Mouse (Mus musculus): Measurements from ENCODE around the gene Gbx2. TPM values are rescaled to one million over a fixed set of nuclear protein-coding genes. Genes with fewer than 3 reads are reported as not detected.

Gbx2 gene
- total RNA-seq, 2 experiments from 2014 or later: 0.22 TPM; not detected in 1

DNA sequence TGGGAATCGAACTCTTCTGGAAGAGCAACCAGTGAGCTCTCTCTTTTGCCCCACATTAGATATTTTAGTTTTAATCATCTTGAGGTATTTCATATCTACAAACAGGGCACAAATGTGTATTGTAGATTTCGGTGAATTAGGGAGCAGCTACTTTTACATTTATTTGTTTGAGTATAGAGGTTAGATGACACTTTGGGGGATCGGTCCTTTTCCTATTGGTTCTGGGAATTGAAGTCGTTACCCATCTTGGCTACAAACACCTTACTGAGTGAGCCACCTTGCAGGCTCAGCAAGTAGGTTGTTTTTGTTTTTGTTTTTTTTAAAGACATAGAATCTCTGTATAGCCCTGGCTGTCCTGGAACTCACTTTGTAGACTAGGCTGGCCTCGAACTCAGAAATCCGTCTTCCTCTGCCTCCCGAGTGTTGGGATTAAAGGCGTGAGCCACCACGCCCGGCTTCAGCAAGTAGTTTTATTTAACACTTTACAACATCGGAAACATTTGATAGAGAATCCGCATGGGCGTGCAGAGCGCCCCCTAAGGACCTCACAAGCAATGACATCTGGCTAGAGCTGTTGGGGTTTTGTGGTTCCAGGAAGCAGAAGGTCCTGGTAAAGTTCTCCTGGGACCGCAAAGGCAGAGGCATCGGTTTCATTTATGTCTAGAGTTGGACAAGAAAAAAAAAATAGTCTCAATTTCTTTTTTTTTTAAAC lies 8.1 kb upstream of the Gbx2 start:
- intact Hi-C loops (cut with DNase I): no loop called here

DNA sequence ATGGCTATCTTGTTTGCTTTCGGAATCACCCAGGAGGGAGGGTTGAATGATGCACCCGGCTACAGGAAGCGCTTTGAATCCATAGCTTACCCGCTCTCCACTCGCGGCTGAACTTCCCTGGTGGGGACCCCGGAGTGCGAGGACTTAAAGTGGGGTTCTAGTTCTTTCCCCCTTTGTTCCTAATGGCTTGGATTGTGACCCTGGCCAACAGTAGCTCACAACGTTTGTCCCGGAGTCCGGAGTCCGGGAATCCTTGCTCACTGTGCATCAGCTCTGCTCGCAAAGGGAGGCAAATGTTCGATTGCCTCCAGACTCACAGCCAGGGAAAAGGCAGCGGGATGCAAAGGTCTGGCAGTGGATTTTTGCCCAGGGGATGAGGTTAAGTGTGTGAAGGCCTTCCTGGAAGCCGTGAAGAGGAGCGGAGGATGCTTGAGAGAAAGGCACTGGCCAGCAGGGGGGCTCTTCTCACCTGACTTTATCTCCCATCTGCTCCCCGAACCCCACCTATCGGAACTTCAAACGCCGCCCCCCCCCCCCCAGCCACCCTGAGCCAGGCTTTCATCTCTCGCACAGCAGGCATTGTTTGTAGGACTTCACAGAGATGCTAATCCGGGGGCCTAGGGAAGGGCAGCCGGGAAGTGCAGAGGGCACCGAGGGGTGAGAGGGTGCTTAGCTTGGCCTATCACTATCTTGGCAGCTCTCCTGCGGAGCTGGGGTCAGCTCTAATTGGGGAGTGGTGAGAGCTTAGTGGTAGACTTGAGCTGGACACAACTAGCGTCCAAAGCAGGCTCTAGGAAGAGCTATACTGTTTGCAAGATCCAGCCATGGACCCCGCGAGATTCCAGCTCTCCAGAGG lies 4.7 kb upstream of the Gbx2 start:
- intact Hi-C loops (cut with DNase I): no loop called here
- no peak for DNase-seq (ENCODE audit: low spot score)

More for the DNA sequence above, 8.1 kb upstream of the Gbx2 start:
- DNase-seq (ENCODE audit: low spot score): no peak

DNA sequence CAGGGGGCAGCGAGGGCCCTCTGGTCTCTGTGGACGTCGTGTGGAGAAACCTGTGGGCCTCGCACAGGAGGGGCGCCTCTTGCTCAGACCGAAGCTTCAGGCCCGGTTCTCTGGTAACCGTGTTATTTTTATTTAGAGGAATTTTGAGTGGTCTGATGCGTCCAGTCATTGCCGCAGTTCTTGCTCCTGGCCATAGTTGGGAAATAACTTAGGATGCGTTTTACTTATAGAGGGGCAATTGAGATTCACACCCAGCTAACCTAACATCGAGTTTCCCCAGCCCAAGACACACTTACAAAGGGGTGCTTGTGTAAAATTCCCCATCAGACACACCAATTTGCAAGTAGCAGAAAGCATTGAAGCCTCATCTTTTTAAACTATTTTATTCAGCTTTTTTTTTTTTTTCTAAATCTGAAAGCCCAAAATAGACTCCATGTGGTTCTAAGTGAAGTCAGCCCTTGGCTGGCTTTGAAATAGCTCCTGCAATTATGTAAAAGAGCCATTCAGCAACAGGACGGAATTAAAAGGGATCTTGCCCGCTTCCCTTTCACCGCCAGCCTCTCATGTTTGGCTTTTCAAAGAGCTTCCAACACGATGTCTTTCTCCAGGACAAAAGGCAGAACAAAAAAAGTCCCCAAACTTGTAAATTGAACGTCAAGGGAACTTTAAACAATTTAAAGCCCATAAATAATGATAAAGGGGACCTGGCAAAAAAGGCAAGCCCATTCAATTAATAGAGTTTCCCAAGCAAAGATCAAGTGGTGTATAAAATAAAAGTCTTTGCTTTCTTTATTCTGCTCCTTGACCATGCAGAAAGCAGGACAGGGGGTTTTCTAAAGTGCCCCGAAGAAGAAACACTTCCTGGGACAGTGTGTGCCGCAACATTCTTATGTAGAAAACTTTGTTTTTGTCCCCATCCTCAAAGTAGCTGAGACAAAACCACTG lies 3.6 kb upstream of the Gbx2 start:
- intact Hi-C loops (cut with DNase I): no loop called here
- no peak for DNase-seq (ENCODE audit: low spot score)

DNA sequence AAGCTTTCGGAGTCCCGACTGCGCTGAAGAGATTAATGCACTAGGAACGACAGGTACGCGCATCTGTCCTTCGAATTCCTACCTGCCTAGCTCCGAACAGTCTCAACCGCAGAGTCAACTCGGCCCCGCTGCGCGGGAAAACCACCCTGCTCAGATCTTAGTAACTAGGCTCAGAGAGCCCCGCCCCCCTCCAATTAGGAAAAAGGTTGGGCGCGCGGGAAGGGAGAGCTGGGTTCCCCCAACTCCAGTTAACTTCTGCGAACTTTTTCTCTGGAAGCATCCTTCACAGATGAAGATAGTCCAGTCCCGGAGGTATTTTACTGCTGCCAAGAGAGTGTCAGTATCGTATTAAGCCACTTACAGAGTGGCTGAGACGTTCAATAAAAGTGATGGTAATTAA lies 2.8 kb upstream of the Gbx2 start:
- intact Hi-C loops (cut with DNase I): no loop called here
- DNase-seq (ENCODE audit: low spot score): no peak

DNA sequence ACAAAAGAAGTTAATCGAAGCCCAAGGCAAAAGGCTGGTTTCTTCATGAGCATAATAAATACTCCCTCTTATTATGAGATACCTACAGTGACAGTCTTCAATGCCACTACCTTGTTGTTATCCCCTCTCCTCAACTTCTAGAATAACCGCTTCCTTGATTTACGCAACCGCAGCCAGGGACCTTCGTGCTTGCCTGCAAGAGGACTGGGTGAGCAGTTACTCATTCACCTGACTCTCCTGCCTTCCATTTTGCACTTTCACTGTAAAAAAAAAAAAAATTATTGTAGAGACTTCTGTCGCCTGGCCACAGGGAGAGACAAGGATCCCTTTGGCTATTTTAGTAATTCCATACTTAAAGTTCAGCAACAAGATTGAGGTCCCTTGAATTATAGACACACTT lies 2.0 kb upstream of the Gbx2 start:
- intact Hi-C loops (cut with DNase I): no loop called here
- DNase-seq (ENCODE audit: low spot score): no peak

DNA sequence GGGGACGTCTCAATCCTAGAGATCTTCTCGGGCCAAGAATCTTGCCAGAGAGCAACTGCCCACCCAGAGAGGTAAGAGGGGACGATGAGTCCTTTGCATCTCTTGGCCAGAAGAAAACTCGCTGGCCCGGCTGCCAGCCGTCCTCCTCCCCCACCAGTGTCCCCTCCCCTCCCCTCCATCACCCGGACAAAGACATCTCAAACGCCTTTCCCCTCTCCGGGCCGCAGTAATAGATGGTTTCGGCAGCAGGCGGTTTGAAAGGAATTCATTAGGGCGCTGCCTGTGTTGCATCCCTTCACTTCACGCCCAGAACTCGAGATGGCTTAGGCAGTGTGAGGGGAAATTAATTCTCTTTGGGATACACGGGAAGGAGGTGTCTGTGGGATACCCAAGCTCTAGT lies 1.6 kb upstream of the Gbx2 start:
- no peak for DNase-seq (ENCODE audit: low spot score)
- intact Hi-C loops (cut with DNase I): no loop called here

DNA sequence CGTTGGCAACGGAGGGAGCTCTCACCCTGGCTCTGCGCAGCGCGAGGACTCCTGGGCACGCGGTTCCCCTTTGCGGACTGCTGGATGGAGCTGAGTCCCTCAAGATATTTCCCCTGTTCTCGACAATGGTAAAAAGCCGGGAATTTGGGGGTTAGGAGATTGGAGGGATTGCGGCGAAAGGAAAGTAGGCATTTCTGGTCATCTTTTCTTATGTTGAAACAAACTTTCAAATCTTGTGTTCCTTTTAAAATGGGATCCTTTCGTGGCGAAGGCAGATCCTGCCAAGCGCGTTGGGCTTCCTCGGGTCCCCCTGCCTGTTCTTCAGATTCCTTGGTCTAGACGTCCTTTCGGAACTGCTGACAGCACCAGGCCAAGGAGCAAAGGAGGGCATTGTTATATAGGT lies 1.0 kb upstream of the Gbx2 start:
- DNase-seq (ENCODE audit: low spot score): no peak
- intact Hi-C loops (cut with DNase I): no loop called here

DNA sequence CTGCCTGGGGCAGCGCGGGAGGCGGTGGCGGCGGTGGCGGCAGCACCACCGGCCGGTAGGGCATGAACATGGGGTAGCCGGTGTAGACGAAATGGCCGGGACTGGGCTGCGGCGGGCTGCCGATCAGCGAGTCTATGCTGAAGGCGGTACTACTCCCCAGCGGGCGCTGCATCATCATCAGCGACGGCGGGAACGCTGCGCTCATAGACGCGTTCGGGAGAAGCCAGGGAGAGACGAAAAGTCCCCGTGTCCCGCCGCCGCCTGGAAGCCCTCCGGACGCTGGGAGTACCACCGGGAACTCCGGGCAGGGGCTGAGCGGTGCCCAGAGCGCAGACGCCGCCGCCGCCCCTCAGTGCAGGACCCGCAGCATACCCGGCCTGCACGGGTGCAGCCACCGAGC lies 428 bp downstream of the Gbx2 start:
- no peak for DNase-seq (ENCODE audit: low spot score)
- intact Hi-C loops (cut with DNase I): no loop called here

DNA sequence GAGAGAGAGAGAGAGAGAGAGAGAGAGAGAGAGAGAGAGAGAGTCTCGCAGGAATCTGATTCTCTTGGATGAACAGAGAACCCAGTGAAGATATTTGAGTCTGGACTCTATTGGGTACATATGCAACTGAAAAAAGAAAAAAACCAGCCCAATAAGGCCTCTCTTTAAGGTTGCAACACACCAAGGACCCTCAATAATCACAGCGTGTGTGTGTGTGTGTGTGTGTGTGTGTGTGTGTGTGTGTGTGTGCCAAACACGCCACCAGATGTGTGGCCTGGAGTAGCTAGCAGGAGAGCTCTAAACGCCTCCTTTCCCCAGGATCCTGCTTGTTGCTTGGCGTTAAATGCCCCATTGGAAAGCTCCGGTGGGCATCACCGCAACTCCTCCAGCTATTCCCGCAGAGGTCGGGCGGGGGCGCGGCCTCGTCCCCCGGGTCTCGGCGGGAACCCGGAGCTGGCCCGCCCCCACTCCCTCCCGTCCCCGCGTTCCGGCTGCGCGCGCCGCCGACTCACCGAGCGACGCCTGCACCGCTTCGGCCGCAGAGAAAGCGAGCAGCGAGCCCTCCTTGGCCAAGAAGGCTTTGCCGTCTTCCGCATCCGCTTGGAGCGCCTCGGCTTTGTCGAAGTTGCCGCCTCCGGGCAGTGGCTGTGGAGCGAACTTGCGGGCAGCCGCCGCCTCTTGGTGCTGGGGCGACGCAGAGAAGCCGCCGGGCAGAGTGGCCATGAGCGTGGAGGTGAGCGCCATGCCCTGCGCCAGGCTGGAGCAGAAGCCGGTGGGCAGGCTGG lies 1.1 kb downstream of the Gbx2 start:
- DNase-seq (ENCODE audit: low spot score): no peak
- intact Hi-C loops (cut with DNase I): loop anchor here (10.0 kb wide), 1 partner anchor 65 kb away; no protein-coding TSS in a partner anchor

DNA sequence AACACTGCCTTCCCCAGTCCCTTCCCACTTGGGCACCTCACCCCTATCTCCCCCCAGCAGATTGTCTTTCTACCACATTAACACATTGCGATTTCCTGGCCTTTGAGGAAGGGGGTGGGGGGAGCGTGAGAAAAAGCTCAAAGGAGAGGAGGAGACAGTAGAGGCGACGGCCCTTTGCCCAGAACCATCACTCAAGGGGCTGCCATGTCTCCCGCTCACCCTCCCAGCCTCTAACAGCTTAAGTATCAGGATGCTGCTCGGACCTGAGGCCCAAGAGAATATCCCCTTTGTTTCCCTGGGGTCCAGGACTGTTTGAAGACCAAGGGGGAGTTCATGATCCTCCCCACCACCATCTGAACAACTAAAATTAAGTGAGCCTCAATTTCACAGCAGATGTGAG lies 1.8 kb downstream of the Gbx2 start:
- intact Hi-C loops (cut with DNase I): loop anchor here (10.0 kb wide), 1 partner anchor 64 kb away; no protein-coding TSS in a partner anchor
- no peak for DNase-seq (ENCODE audit: low spot score)

DNA sequence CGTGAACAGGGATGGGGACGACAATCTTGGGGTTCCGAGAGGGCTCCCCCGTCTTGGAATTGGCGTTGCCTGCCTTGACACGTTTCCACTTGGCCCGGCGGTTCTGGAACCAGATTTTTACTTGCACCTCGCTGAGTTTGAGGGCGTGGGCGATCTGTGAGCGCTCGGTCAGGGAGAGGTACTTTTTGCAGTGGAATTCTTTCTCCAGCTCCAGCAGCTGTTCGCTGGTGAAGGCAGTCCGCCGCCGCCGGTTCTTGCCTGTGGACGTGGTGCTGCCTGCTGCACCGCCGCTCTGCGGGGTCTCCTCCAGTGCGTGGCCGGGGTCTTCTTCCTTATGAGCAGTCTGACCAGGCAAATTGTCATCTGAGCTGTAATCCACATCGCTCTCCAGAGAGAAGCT lies 2.3 kb downstream of the Gbx2 start:
- no peak for DNase-seq (ENCODE audit: low spot score)

DNA sequence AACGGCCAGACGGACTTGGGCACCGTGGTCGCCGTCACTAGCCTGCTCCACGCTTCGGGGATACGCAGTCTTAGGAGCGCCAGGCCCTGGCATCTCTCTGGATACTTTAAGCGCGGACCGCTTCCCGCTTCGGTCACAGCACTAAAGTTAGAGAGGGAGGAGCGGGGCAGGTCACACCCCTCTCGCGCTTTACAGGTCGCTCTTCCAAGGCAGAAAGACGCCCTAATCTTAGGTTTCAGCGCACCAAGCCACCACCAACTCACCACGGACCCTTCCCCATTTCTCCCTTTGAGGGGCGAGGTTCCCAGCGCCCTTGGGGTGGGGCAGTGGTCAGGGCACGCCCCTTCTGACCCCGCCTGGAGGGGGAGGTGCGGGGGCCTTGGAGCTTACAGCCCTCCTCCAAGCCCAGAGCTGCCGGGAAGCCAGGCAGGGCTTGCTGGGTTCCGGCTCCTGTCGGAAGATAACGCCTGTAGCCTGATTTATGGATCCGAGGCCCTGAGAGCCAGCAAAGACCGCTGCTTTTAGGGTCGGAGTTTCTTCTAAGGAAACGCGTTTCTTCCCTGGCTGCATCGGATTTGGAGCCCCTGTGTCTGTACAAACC lies 3.8 kb downstream of the Gbx2 start:
- DNase-seq (ENCODE audit: low spot score): no peak
- intact Hi-C loops (cut with DNase I): loop anchor here (10.0 kb wide), 1 partner anchor 62 kb away; no protein-coding TSS in a partner anchor

More for the DNA sequence above, 2.3 kb downstream of the Gbx2 start:
- intact Hi-C loops (cut with DNase I): loop anchor here (10.0 kb wide), 1 partner anchor 64 kb away; no protein-coding TSS in a partner anchor

DNA sequence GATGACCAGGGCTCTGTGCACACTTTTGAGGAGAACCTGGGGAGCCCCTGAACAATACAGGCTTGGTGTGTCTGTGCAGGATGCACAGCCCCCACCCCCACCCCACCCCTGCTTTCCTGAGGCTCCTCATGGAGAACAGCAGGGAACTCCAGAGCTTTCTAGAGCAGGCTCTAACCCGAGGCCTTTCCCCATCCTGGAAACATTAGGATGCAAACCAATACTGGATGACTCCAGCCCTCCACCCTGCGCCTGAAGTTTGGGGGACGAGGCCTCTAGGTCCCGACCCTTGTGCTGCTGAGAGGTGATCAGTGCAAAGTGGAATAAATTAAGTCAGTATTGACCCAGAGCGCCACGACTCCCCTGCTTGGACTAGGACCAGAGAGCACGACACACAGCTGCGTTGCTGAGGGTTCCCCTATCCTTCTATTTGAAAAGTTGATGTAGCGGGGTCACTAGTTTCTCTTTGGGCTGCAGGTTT lies 4.4 kb downstream of the Gbx2 start:
- intact Hi-C loops (cut with DNase I): loop anchor here (10.0 kb wide), 1 partner anchor 62 kb away; no protein-coding TSS in a partner anchor
- no peak for DNase-seq (ENCODE audit: low spot score)

DNA sequence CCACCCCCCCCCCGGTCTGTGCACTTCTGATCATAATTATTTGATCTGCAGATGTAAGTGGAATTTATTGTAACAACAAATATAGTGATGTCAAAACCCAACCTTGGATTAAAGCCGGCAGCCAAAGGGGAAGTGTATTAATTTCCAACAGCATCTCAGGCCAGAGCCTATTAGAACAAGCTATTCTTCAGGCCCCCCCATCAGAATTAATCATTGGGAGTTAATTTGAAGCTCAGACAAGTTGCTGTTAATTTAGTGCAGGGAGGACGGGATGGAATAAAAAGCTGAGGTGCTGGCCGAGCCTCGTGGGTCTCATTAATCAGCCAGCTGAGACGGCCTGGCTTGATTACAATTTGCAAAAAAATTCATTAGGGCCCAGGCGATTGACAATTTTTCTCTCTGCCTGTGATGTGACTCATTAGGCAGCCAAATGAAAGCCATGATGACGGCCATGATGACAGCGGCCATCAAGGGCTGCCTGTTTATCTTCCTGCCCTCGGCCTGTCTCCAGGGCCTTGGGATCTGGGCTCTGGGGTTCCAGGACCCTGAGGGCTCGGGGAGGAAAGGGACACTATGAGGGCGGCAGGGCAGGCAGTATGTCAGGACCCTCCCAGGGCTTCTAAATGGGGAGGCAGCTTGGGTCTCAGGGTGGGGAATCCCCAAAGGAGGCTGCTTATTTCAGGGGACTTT lies 5.3 kb downstream of the Gbx2 start:
- intact Hi-C loops (cut with DNase I): loop anchor here (10.0 kb wide), 1 partner anchor 61 kb away; no protein-coding TSS in a partner anchor
- no peak for DNase-seq (ENCODE audit: low spot score)

DNA sequence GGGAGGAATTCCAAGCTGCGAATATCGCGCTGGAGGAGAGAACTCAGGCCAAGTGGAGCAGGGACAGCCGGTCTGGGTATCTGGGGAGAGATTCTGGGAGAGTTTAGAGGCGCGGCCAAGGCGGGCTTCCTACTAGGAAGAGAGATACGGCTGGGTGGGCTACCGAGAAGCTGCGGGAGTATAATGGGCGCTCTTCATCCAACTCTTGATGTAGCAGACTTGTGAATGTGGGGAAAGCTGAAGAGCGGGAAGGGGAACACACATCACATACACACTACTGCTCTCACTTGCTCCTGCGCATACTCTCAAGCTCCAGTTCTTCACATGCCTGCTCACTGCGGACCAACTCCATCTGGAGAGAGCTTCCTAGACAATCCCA lies 7.3 kb downstream of the Gbx2 start:
- intact Hi-C loops (cut with DNase I): loop anchor here (10.0 kb wide), 1 partner anchor 59 kb away; no protein-coding TSS in a partner anchor

DNA sequence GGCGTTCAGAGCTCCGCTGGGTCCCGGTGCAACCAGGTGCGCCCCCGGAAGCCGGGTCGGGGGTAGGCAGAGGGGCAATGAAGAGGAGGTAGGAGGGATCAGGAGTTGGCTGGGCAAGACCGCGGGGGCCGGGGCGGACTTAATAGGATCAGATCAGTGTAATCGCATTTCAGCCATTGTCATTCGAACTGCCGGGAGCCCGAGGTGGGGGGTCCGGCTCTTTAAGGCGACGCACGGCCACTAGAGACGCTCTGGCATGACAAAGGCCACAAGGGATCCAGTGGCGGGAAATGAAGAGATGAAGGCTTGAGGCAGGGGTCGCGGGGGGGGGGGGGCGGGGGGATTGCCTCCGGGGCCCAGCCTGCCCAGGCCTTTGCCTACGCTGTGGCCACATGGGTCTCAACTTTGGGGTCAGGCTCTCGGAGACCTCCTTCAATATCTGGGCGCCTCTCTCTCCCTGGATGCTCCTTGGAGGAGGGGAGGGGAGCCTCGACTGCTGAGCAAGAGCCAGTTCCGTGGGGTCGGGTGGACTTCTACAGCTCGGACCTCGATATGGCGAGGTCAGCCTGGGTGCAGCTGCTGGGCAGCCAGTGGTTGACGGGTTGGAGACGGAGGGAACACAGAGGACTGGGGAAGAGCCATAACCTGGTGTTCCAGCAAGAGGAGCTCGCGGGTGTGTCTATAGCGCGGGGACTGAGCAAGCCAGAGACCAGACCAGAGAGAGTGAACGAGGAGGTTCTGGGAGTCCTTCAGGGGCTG lies 7.9 kb downstream of the Gbx2 start:
- DNase-seq (ENCODE audit: low spot score): no peak
- intact Hi-C loops (cut with DNase I): loop anchor here (10.0 kb wide), 1 partner anchor 58 kb away; no protein-coding TSS in a partner anchor

More for the DNA sequence above, 7.3 kb downstream of the Gbx2 start:
- DNase-seq (ENCODE audit: low spot score): no peak

DNA sequence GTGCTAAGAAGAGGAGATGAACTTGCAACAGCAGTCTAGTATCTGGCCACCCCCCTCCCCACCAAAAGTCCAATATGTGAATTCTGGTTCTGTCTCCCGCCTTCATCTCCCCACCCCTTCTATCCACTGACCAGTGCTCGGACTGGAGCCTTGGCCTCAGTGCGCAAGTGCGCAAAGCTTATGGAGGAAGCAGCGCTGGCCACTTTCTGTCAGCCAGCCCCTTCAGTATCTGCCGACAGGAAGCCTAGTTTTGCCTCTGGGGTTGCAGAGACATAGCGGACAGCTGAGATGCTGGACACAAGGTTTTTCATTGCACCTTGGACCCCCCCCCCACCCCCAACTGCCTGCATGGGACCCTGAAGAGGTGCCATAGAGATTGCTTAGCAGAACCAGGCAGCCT lies 8.7 kb downstream of the Gbx2 start:
- DNase-seq (ENCODE audit: low spot score): no peak
- intact Hi-C loops (cut with DNase I): loop anchor here (10.0 kb wide), 1 partner anchor 57 kb away; no protein-coding TSS in a partner anchor

Data from heart, postnatal 25 days (tissue).